Mouse (Mus musculus): ENCODE data around the gene Bach2. TPM values are rescaled to one million over a fixed set of nuclear protein-coding genes. Genes with fewer than 3 reads are reported as not detected.

Gene Bach2
- polyA plus RNA-seq, 1 experiment from 2014 or later: 5.9 TPM

DNA sequence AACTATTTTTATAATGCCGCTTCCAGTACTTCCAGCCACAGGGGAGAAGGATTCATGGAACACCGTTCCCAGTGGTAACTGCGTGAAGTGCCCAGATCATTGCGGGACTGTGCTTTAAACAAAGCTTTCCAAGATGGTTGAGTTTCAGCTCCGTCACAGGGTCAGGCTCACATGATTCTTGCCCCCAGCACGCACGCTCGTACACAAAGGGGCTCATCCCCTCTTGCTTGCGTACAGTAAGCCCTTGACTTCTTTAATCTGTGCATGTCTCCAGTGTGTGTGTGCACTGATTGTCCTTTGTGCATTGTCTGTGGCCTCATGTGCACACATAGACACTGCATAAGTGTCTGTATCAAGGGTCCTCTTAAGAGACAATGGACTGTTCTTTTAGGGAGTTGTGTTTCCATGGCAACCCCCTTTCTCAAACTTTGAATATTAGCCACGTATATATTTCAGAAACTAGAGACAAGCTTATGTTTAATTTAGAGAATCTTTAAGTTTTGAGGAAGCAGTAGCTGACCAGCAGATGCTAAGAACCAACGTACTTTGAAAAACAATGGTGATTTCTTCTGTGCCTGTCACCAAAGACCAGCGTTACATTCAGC lies 119.5 kb downstream of the Bach2 start:
- H3K36me3 ChIP-seq (ENCODE audit: insufficient read depth, low read length): no peaks in the 10 kb centered on the region
- no peak overlapping the region for H3K9ac ChIP-seq (ENCODE audit: low read depth, low read length)
- no peaks in the 10 kb centered on the region for H3K27me3 ChIP-seq (ENCODE audit: insufficient read depth, low read length)
- DNase-seq (ENCODE audit: low spot score): no peak
- H3K27ac ChIP-seq: 0 out of 2 replicates have a peak overlapping the region, but pooled peaks have one; percentile 60
- no peak for ATAC-seq (replicated peaks; ENCODE audit: low FRiP score, low read depth)
- no peak for TF ChIP-seq CTCF (IDR thresholded peaks at IDR 0.05; ENCODE audit: low read depth)
- H3K4me3 ChIP-seq (replicated peaks; ENCODE audit: low read depth, low read length): no peak overlapping the region
- H3K4me2 ChIP-seq (ENCODE audit: low read length): no peak overlapping the region
- WGBS: 71% methylated on average over 12 of the region's 12 CpGs
- peaks cover 10% of the 10 kb centered on the region; the same call in 1 of the 2 replicates for H3K4me1 ChIP-seq (replicated peaks; ENCODE audit: insufficient read depth, low read length)
- no peaks in the 10 kb centered on the region for H3K9me3 ChIP-seq (replicated peaks; ENCODE audit: low read length)

DNA sequence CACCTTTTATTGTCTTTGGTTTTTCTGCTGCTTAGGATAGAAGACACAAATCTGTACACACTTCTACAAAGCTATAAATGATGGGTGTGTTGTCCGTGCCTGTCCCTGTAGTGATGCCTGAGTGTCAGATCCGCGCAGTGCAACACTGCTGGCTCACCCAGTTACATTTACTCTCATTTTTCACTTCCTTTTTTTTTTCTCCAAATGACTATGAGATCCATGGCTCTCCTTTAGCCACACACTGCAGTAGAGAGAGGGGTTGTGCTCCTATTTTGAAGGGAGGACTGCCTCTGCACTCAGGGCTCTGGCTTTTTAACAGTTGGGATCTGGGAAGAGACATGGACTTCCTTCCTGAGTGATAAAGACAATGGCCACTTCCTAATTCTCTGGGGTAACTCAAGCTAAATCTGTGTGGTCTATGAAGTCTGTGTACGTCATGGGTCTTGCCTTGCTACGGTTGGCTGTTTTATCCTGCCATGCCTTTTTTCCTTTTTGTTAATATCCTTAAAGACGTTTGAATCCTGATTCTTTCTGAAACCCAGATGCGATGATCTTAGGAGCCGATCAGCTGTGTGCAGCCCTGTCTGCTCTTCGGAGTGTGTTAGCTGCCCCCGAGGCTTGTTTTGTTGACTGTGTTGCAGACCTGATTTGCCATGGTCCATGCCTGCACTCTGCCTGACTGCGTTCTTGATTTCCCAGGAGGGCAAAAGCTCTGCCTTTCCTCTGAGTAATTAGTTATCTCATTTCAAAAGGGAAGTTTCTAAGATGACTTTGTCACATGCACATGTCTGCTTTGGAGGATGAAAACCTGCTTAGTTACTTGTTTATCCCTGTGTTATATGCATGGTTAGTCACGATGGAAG lies 120.2 kb downstream of the Bach2 start:
- Histone ChIP-seq H3K9me3 (replicated peaks; ENCODE audit: low read length) (no peaks in the 10 kb centered on the region), H3K9ac (ENCODE audit: low read depth, low read length) (no peak overlapping the region), H3K36me3 (ENCODE audit: insufficient read depth, low read length) (no peaks in the 10 kb centered on the region), H3K27me3 (ENCODE audit: insufficient read depth, low read length) (no peaks in the 10 kb centered on the region), H3K27ac (peak overlapping the region; percentile 60; the same call in 1 of the 2 replicates), H3K4me2 (ENCODE audit: low read length) (peak overlapping the region; percentile 21; the same call in 1 of the 2 replicates), H3K4me3 (replicated peaks; ENCODE audit: low read depth, low read length) (no peak overlapping the region), H3K4me1 (replicated peaks; ENCODE audit: insufficient read depth, low read length) (peaks cover 10% of the 10 kb centered on the region; the same call in 1 of the 2 replicates)
- 39% methylated on average over 12 of the region's 12 CpGs for WGBS
- ATAC-seq (replicated peaks; ENCODE audit: low FRiP score, low read depth): peak; percentile 44; the same call in 1 of the 2 replicates
- DNase-seq (ENCODE audit: low spot score): peak; percentile 68
- no peak for TF ChIP-seq CTCF (IDR thresholded peaks at IDR 0.05; ENCODE audit: low read depth)

DNA sequence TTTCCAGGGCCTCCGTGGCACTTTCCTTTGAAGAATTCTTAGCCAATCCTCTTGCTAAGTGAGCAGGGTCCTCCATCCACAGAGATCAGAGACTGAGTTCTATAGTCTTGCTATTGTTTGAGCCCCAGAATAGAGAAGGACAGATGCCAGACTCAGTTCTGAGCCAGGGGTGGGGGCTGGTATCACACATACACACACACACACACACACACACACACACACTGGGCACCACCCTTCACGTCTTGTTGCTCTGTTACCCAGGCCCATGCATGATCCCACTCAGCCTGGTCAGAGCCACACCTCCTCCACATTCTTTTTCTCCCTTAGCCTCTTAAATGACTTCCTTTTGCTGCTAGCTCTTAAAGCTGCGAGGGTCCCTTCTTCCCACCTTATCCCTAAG lies 121.0 kb downstream of the Bach2 start:
- Histone ChIP-seq H3K36me3 (ENCODE audit: insufficient read depth, low read length) (no peaks in the 10 kb centered on the region), H3K9me3 (replicated peaks; ENCODE audit: low read length) (no peaks in the 10 kb centered on the region), H3K9ac (ENCODE audit: low read depth, low read length) (no peak overlapping the region), H3K4me3 (replicated peaks; ENCODE audit: low read depth, low read length) (no peak overlapping the region), H3K27ac (no peak overlapping the region), H3K27me3 (ENCODE audit: insufficient read depth, low read length) (no peaks in the 10 kb centered on the region), H3K4me1 (replicated peaks; ENCODE audit: insufficient read depth, low read length) (peaks cover 10% of the 10 kb centered on the region; the same call in 1 of the 2 replicates), H3K4me2 (ENCODE audit: low read length) (no peak overlapping the region)
- 46% methylated on average over 3 of the region's 3 CpGs for WGBS
- TF ChIP-seq CTCF (IDR thresholded peaks at IDR 0.05; ENCODE audit: low read depth): no peak
- DNase-seq (ENCODE audit: low spot score) (no peak), ATAC-seq (replicated peaks; ENCODE audit: low FRiP score, low read depth) (no peak)

DNA sequence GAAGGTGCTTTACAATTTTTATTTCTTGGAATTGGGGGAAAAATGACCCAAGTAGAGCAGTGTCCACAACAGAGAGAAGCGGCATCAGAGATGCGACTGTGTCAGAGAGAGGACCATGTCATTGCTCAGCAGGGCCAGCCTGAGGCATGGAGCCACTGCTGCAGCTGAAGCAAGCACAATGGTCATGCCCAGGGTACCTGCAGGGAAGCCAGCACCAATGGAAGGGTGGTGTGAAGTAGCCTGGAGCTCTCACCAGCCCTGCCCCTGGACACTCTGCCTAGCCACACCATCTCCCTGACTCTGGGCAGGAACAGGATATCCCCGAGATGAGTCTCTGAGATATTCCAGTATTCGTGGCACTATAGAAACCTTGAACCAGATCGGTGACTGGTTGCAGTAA lies 121.9 kb downstream of the Bach2 start:
- TF ChIP-seq CTCF (IDR thresholded peaks at IDR 0.05; ENCODE audit: low read depth): no peak
- DNase-seq (ENCODE audit: low spot score) (no peak), ATAC-seq (replicated peaks; ENCODE audit: low FRiP score, low read depth) (no peak)
- Histone ChIP-seq H3K27ac (no peak overlapping the region), H3K4me1 (replicated peaks; ENCODE audit: insufficient read depth, low read length) (peaks cover 10% of the 10 kb centered on the region; the same call in 1 of the 2 replicates), H3K36me3 (ENCODE audit: insufficient read depth, low read length) (no peaks in the 10 kb centered on the region), H3K27me3 (ENCODE audit: insufficient read depth, low read length) (no peaks in the 10 kb centered on the region), H3K9ac (ENCODE audit: low read depth, low read length) (no peak overlapping the region), H3K4me2 (ENCODE audit: low read length) (no peak overlapping the region), H3K4me3 (replicated peaks; ENCODE audit: low read depth, low read length) (no peak overlapping the region), H3K9me3 (replicated peaks; ENCODE audit: low read length) (no peaks in the 10 kb centered on the region)
- WGBS: 94% methylated on average over 5 of the region's 5 CpGs

DNA sequence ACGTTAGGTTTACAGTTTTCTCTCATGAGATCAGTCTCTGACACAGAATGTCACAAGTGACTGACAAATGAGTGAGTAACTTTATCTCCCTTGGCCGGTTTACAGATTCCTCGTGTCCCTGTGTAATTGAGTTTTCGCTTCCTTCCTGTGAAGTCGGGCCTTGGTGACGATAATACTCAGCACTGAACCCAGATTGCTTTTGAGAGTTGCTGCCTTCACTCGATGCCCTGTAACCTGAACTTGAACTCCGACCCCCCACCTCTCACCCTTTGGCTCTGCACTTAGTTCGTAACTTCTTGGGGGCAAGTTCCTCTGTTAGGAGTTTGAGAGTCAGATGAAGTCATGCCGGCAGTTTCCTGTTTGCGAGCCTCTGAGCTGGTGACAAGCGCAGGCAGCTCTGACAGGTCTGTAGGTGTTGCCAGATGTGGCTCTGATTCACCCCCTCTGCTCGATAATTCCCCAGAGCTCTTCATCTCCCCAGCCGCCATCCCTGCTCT lies 124.9 kb downstream of the Bach2 start:
- H3K27ac ChIP-seq: no peak overlapping the region
- no peak for ATAC-seq (replicated peaks; ENCODE audit: low FRiP score, low read depth)
- TF ChIP-seq CTCF (IDR thresholded peaks at IDR 0.05; ENCODE audit: low read depth): no peak

DNA sequence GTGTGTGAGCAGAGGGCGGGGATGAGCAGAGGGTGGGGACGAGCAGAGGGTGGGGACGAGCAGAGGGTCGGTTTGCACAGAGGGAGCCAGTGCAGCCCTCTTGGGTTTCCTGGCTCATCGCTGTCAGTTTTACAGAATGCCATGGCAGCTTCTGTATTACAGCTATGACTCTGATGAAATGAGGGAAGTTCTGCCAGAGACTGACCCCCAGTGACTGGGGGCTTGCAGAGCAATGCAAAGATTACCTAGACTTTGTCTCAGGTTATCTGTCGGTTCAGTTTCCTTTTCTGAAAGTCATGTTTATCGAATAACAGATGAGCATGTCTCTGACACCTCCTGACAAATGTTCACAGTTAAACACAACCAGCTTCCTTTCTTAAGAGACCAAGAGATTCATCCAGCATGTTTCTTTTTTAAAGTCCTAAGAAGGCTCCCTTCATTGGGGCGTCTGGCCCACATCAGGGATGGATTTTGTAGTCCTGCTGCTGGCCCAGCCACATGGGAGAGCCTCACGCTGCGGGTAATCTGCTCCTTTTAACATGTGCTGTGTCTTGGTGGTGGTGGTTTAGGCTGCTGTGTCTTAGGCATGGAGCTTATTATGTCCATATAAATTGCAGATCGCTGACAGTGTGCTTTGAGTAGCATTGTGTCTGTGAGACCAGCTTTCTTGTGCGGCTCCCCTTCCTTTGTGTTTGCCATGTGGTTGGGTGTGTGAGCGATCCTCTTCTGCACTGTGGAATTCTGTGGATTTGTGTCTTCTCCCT lies 126.7 kb downstream of the Bach2 start:
- no peak for DNase-seq (ENCODE audit: low spot score)
- no peaks in the 10 kb centered on the region for H3K9me3 ChIP-seq (replicated peaks; ENCODE audit: low read length)
- no peaks in the 10 kb centered on the region for H3K4me1 ChIP-seq (replicated peaks; ENCODE audit: insufficient read depth, low read length)
- ATAC-seq (replicated peaks; ENCODE audit: low FRiP score, low read depth): no peak
- no peak for TF ChIP-seq CTCF (IDR thresholded peaks at IDR 0.05; ENCODE audit: low read depth)
- H3K36me3 ChIP-seq (ENCODE audit: insufficient read depth, low read length): no peaks in the 10 kb centered on the region
- no peaks in the 10 kb centered on the region for H3K27me3 ChIP-seq (ENCODE audit: insufficient read depth, low read length)
- no peak overlapping the region for H3K4me3 ChIP-seq (replicated peaks; ENCODE audit: low read depth, low read length)
- WGBS: 54% methylated on average over 13 of the region's 13 CpGs
- H3K4me2 ChIP-seq (ENCODE audit: low read length): no peak overlapping the region
- H3K27ac ChIP-seq: no peak overlapping the region
- H3K9ac ChIP-seq (ENCODE audit: low read depth, low read length): no peak overlapping the region

More for the DNA sequence above, 124.9 kb downstream of the Bach2 start:
- WGBS: 42% methylated on average over 14 of the region's 14 CpGs
- no peak overlapping the region for H3K4me2 ChIP-seq (ENCODE audit: low read length)
- peaks cover 9% of the 10 kb centered on the region; the same call in 1 of the 2 replicates for H3K4me1 ChIP-seq (replicated peaks; ENCODE audit: insufficient read depth, low read length)
- no peak overlapping the region for H3K4me3 ChIP-seq (replicated peaks; ENCODE audit: low read depth, low read length)
- H3K9ac ChIP-seq (ENCODE audit: low read depth, low read length): no peak overlapping the region
- DNase-seq (ENCODE audit: low spot score): no peak
- no peaks in the 10 kb centered on the region for H3K9me3 ChIP-seq (replicated peaks; ENCODE audit: low read length)
- no peaks in the 10 kb centered on the region for H3K36me3 ChIP-seq (ENCODE audit: insufficient read depth, low read length)
- no peaks in the 10 kb centered on the region for H3K27me3 ChIP-seq (ENCODE audit: insufficient read depth, low read length)
